Mouse (Mus musculus): ENCODE results near the gene BC005624.
"Not testable (repeated sequence)": the region's sequence is repeated elsewhere in the genome, so short reads cannot be mapped to it uniquely, and the experiment has no call there.

Gene BC005624

DNA sequence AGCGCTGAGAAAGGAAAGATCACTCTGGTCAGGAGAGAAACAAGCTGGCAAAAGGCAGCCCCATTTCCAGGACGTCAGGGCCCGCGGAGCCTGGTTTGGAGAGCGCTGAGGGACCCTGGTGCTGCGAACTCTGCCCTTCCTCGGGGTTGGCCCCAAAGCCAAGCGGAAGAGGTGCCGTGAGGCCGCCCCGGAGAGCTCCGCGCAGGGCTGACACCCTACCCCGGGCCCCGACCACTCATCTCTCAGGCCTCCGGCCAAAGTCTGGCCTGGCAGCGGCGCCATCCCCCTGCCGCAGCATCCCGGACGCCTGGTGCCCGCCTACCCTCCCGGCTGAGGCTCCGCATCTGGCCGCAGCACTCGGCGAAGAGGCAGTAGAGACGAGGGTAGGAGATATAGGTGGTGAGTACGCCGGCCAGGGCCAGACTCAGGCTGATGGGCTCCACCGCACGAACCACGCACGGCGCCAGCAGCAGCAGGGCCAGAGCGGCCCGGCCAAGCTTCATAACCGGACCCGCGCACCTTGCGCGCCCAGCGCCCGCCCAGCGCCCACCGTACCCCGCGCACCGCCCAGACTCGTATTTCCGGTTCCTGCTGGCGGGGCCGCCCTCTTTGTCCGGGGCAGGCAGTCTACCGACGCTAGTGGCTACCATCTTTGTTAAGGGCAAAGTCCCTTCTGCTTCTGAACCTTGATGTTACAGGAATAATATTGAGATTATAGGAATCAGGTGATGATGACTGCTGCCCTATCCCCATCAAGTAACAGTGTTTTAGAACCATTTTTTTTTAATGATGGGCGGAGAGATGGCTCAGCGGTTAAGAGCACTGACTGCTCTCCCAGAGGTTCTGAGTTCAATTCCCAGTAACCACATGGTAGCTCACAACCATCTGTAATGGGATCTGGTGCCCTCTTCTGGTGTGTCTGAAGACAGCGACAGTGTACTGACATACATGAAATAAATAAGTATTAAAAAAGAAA is 14.4 kb downstream of the BC005624 start, which contains the start of gene Tor1a:
Tor1a (minus strand) TSS at position 582 of the 976 bp plus-strand sequence.
- DNase-seq (ENCODE audit: low spot score) = peak; percentile 83

DNA sequence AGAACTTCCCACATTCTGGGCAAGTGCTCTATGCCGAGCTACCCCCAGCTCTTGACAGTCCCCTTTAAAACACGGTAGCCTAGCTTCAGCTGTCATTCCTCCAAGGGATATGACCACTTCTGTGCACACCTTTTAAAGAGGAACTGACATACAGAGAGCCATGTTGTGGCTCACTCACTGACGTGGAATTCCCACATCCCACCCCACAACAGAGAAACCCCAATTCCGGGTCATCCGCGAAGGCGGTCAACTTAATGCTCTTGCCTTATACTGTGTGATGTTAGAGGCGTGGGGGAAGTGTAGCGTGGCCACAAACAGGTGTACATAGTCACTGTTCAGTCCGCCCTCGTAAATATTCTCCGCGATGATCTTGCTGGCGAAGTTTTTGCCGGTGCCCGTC is 15.2 kb downstream of the BC005624 start:
- DNase-seq (ENCODE audit: low spot score) = no peak

GRCm38 (mm10) chr2:30965627-30966026 is 16.4 kb downstream of the BC005624 start:
- DNase-seq (ENCODE audit: low spot score) = no peak

DNA sequence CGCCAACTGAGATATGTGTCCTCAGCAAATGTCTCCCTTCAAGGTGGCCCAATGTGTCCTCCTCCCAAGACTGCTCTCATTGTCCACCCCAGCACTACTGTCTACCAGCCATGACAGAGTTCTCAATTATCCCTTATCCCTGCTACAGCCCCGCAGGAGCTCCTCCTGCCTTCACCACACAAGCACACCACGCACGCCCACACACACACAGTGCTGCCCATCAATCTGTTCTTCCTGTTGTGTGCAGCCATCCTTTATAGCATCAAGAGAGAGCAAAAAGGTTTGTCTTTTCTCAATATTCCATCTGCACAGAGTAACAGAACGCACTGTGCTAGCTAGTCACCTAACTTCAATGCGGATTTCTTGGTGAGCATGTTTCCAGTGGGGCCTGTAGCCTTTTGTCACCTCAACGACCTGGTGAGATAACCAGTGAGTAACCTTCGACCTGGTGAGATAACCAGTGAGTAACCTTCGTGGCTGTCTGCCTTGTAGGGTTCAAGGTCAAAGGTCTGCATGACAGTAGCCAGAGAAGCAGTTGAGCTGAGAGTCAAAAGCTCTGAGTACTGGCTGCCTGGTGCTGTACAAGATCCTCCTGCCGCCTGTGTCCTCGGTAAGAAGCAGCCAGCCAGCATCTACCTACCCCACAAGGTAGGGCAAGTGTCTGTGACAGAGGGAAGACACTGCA is 19.3 kb downstream of the BC005624 start:
- no peak for DNase-seq (ENCODE audit: low spot score)

GRCm38 (mm10) chr2:30959856-30960255 is 22.1 kb downstream of the BC005624 start:
- DNase-seq (ENCODE audit: low spot score) = no peak

DNA sequence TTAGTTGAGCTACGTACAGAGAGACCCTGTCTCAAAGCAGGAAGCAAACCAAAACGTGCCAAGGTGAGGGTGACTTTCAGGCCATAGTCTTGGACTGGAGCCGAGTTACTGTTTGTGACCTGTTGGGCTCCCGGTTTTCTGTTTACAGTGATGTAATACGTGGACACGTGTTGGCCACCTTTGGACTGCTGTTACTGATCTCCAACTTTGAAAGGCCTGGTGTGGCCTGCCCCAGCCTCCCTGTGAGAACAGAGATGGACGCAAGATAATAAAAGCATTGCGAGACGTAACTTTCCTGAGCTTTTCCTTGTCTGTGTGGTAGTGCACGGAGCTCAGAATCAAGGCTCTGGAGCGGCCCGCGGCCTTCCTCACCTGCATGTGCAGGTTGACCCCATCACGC is 23.3 kb downstream of the BC005624 start:
- no peak for DNase-seq (ENCODE audit: low spot score)

GRCm38 (mm10) chr2:30957511-30957910 is 24.5 kb downstream of the BC005624 start:
- no peak for DNase-seq (ENCODE audit: low spot score)

- no peak for DNase-seq (ENCODE audit: low spot score)
Measured at GRCm38 (mm10) chr2:30954797-30955196, 27.2 kb downstream of the BC005624 start.

- peak; percentile 71 for DNase-seq (ENCODE audit: low spot score)
Measured at GRCm38 (mm10) chr2:30952824-30953490, 29.0 kb downstream of the BC005624 start, which contains the start of gene Tor1b. Gene Tor1b (plus strand): TSS chr2:30952959.

GRCm38 (mm10) chr2:30952457-30952823 is 29.6 kb downstream of the BC005624 start:
- no peak for DNase-seq (ENCODE audit: low spot score)

DNA sequence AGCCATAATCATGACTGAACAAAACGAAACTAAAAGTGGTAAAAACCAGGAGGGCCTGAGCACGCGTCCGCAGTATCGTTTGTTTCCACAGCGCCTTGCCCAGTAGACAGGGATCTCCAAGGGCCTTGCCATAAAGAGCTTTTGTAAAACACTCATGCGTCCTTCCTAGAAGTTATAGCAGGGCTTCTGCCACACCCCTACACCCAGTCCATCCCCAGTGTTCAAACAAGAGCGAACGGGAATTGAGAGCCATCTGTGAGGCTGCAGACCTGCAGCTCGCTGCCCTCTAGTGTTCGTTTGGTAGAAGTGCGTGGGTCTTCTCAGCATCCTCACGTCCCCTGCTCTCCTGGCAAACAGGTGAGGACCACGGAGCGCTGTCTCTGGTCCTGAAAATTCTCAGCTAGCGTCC is 39.4 kb downstream of the BC005624 start:
- no peak for DNase-seq (ENCODE audit: low spot score)

GRCm38 (mm10) chr2:30942116-30942515 is 39.9 kb downstream of the BC005624 start:
- DNase-seq (ENCODE audit: low spot score) = not testable (repeated sequence)

DNA sequence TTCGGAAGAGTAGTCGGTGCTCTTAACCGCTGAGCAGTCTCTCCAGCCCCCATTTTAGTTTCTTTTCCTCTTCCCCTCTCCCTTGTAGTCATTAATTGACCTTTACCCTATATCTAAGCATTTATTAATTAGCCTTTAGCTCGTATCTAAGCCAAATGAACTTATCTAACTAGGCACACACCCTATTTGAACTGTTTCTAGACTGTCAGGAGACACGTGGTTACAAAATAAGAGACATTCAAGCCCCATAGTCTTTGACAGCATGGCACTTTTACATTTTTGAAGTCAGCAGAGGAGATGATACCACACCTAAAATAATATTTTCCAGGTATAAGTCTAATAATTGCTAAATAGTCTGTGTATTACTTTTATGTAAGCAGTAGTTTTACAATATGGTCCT is 40.4 kb downstream of the BC005624 start:
- DNase-seq (ENCODE audit: low spot score) = no peak

DNA sequence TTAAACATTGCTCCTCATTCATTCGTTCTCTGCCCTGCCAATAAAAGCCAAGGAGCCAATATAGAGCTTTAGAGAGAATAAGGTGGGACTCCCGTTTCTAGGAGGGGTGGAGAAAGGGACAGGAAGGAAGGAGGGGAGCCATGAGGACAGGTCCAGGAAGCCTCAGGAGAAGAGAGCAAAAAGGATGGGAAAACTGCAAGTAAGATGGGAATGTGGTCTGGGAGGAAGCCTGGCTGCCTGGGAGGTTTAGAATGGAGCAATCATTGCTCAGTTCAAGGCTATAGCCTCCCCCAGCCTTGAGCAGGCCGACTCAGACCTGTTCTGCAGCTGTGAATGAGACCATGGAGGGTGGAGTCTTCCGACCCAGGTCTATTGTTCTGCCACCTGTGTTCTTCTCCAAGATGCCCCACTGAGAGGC is 43.4 kb downstream of the BC005624 start:
- DNase-seq (ENCODE audit: low spot score) = no peak

DNA sequence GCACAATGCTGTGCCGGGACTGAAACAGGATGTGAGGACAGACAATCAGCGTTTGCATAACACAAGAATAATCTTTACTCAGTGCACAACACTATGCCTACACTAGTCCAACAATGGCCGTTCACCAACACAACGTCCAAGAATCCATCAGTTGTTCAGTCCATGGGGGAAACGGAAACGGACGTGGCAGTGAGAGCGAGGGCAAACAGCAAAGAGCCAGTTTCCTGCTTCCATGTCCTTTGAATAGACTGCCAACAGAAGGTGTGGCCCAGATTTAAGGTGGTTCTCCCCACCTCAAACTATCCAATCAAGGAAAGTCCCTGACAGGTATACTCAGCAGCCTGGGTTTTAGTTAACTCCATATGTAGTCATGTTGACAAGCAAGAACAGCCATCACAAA is 44.3 kb downstream of the BC005624 start:
- DNase-seq (ENCODE audit: low spot score) = no peak

- no peak for DNase-seq (ENCODE audit: low spot score)
Measured at GRCm38 (mm10) chr2:30936808-30937207, 45.2 kb downstream of the BC005624 start.

- peak; percentile 66 for DNase-seq (ENCODE audit: low spot score)
Measured at GRCm38 (mm10) chr2:30933917-30934450, 48.0 kb downstream of the BC005624 start.

- DNase-seq (ENCODE audit: low spot score) = no peak
Measured at GRCm38 (mm10) chr2:30933032-30933431, 49.0 kb downstream of the BC005624 start.

- DNase-seq (ENCODE audit: low spot score) = no peak
Measured at GRCm38 (mm10) chr2:30931922-30932321, 50.1 kb downstream of the BC005624 start.

DNA sequence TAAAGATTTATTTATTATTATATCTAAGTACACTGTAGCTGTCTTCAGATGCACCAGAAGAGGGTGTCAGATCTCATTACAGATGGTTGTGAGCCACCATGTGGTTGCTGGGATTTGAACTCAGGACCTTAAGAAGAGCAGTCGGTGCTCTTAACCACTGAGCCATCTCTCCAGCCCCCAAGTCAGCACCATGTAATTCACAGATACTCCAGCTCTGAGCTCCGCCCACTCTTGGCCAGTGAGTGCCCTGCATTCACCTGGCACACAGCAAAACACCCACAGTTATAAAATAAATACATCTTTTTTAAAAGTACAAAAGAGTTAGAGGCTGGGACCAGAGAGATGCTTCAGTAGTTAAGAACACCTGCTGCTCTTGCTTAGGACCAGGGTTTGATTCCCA is 51.2 kb downstream of the BC005624 start:
- not testable (repeated sequence) for DNase-seq (ENCODE audit: low spot score)

GRCm38 (mm10) chr2:30929483-30930045 is 52.4 kb downstream of the BC005624 start, which contains the start of gene Ptges:
Gene Ptges (minus strand): TSS chr2:30929863.
- peak; percentile 70 for DNase-seq (ENCODE audit: low spot score)

All from urinary bladder, postnatal 25 days (tissue).